Mouse (Mus musculus): ENCODE measurements around the gene Abi3bp.

DNA sequence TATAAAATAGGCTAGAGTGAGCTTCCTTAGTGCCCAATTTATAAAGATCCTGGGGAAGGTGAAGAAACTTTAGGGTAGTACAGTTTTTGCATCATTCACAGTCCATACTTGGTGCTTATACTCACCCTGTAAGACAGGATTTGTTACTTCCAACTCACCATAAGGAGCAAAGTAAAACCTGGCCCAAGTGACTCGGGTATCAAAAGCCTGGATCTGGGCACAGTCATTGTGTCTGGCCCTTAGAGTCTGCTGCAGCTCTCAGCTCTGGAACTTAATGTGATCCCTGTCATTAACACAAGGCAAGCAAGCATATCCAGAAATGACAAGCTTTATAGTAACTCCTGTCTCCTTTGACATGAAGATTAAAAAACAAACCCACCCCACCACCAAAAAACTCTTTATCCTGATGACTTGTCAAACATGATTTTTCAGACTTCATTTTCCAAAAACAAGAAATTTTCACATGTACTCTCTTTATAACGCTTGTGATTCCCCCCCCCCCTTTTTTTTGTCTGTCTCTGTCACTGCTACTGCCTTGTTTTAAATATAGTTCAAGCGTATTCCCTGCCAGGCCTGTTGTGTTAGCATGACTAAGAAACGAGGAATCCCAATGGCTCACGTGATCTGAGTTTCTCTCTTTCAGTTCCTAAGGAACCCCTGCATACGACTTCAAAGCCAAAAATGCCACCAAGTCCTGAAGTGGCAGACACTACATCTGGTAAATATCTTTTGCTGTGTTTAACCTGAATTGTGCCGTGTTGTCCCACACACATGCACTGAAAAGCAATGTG lies 168.9 kb downstream of the Abi3bp start:
- TF ChIP-seq POLR2A (IDR thresholded peaks at IDR 0.05; ENCODE audit: extremely low read depth, insufficient read depth, low read length) = no peak
- TF ChIP-seq CTCF (IDR thresholded peaks at IDR 0.05; ENCODE audit: low read depth, low read length) = no peak
